Mouse (Mus musculus) hindbrain, postnatal 0 days (tissue): ENCODE results near the gene Ush2a. TPM values are rescaled to one million over a fixed set of nuclear protein-coding genes. Genes with fewer than 3 reads are reported as not detected.

Experiments
- ATAC-seq: fragments of 200-750 bp; cut with Nextera tagmentation; 2 replicates; pipeline ENCODE4 v1.8.0; 2017; ENCODE audit warnings: mild to moderate bottlenecking, moderate TSS enrichment, moderate library complexity
- DNase-seq: peaks from one replicate; pipeline ENCODE4 v3.0.0-alpha.2; 2015; ENCODE audit warnings: low spot score
- H3K27ac ChIP-seq: fragments of 300-500 bp; sonication (generic); 2 replicates; pipeline ENCODE4 v1.5.1; 2014; ENCODE audit warnings: mild to moderate bottlenecking
- H3K27me3 ChIP-seq: fragments of 300-500 bp; sonication (generic); 2 replicates; pipeline ENCODE4 v1.6.1; 2014; ENCODE audit warnings: low read length, mixed read lengths; ENCODE audit not compliant: insufficient read depth
- H3K36me3 ChIP-seq: fragments of 300-500 bp; sonication (generic); 2 replicates; pipeline ENCODE4 v1.6.1; 2014; ENCODE audit warnings: low read length, mixed read lengths; ENCODE audit not compliant: insufficient read depth
- H3K4me1 ChIP-seq: fragments of 300-500 bp; sonication (generic); 2 replicates; pipeline ENCODE4 v1.6.1; 2014; ENCODE audit warnings: antibody characterized with exemption, low read length, mixed read lengths; ENCODE audit not compliant: insufficient read depth
- H3K4me2 ChIP-seq: fragments of 300-500 bp; sonication (generic); 2 replicates; pipeline ENCODE4 v1.6.1; 2014; ENCODE audit warnings: low read depth, mild to moderate bottlenecking, low read length, moderate library complexity, mixed read lengths
- H3K4me3 ChIP-seq: fragments of 300-500 bp; sonication (generic); 2 replicates; pipeline ENCODE4 v1.5.1; 2014; ENCODE audit warnings: low read length
- H3K9ac ChIP-seq: fragments of 300-500 bp; sonication (generic); replicated peaks from 2 replicates; pipeline ENCODE4 v1.6.1; 2014; ENCODE audit warnings: mild to moderate bottlenecking, low read length, moderate library complexity, mixed read lengths
- H3K9me3 ChIP-seq: fragments of 300-500 bp; sonication (generic); 2 replicates; pipeline ENCODE4 v1.6.1; 2016; ENCODE audit warnings: low read length, mixed read lengths
- CTCF ChIP-seq: IDR thresholded peaks from 2 replicates; pipeline ENCODE4 v1.5.1; 2016; ENCODE audit warnings: antibody characterized with exemption, control low read depth, low read depth
- WGBS: fragments of 180-500 bp; shearing (Covaris S2); extraction: QIAGEN DNeasy Blood & Tissue Kit; methylation state at CpG from one replicate; pipeline ENCODE4 v1.1.7; 2014; 5-methylcytosine and 5-hydroxymethylcytosine counted together
- polyA plus RNA-seq: library from polyadenylated mRNA; unstranded; fragments of >200 nt; fragmentation: Nextera tagmentation; extraction: Ambion mirVana; gene quantifications from 2 replicates; pipeline ENCODE4 v1.2.1, GENCODE M21; 2015
- total RNA-seq: library from RNA; depleted of rRNA; stranded (reverse); fragments of >200 nt; gene quantifications from 2 replicates; pipeline ENCODE4 v1.2.3, GENCODE M21; 2014

Gene Ush2a
- total and polyA plus RNA-seq, 2 experiments from 2014 or later = 0.44 to 1.5 TPM

GRCm38 (mm10) chr1:189006267-189006666 lies 744.4 kb downstream of the Ush2a start:
- no peak for DNase-seq
- no peak for TF ChIP-seq CTCF
- Histone ChIP-seq H3K9me3 (no peaks in the 10 kb centered on the region), H3K36me3 (no peaks in the 10 kb centered on the region), H3K4me3 (peak overlapping the region; percentile 97; the same call in 1 of the 2 replicates), H3K27ac (no peak overlapping the region), H3K4me1 (peaks cover 10% of the 10 kb centered on the region), H3K4me2 (peak overlapping the region; percentile 93), H3K27me3 (no peaks in the 10 kb centered on the region), H3K9ac (no peak overlapping the region)
- ATAC-seq = no peak
- 62% methylated on average over 5 of the region's 5 CpGs for WGBS

- TF ChIP-seq CTCF = no peak
- peak overlapping the region; percentile 98 for H3K9ac ChIP-seq
- peaks cover 10% of the 10 kb centered on the region for H3K4me1 ChIP-seq
- H3K4me2 ChIP-seq = peak overlapping the region; percentile 93
- H3K9me3 ChIP-seq = no peaks in the 10 kb centered on the region
- H3K27ac ChIP-seq = peak overlapping the region; percentile 79; the same call in 1 of the 2 replicates
- DNase-seq = no peak
- H3K27me3 ChIP-seq = no peaks in the 10 kb centered on the region
- ATAC-seq = no peak; the same call in none of the 2 replicates
- peak overlapping the region; percentile 97 for H3K4me3 ChIP-seq
- no peaks in the 10 kb centered on the region for H3K36me3 ChIP-seq
- 1% methylated on average over 7 of the region's 7 CpGs for WGBS
Observed at GRCm38 (mm10) chr1:189006826-189007225, 745.0 kb downstream of the Ush2a start.

- peak within 1 kb of the TSS; percentile 98 for H3K9ac ChIP-seq
- H3K27me3 ChIP-seq = no peaks in the 10 kb centered on the region
- WGBS = under 1% methylated on average over 65 of the region's 74 CpGs
- peak; percentile 96 for DNase-seq
- H3K4me2 ChIP-seq = peak within 1 kb of the TSS; percentile 93
- peak within 1 kb of the TSS; percentile 97 for H3K4me3 ChIP-seq
- no peaks in the 10 kb centered on the region for H3K9me3 ChIP-seq
- H3K4me1 ChIP-seq = peaks cover 10% of the 10 kb centered on the region
- ATAC-seq = peak; percentile 92
- no peaks in the 10 kb centered on the region for H3K36me3 ChIP-seq
- no peak for TF ChIP-seq CTCF
- peak within 1 kb of the TSS; percentile 79 for H3K27ac ChIP-seq
Observed at GRCm38 (mm10) chr1:189007239-189007979, 745.6 kb downstream of the Ush2a start, which contains the start of gene Kctd3. Kctd3 (minus strand) TSS chr1:189007841.

- H3K36me3 ChIP-seq = no peaks in the 10 kb centered on the region
- ATAC-seq (peak; percentile 72), DNase-seq (no peak)
- H3K4me1 ChIP-seq = peaks cover 10% of the 10 kb centered on the region
- TF ChIP-seq CTCF = no peak
- peak overlapping the region; percentile 49 for H3K4me2 ChIP-seq
- peak overlapping the region; percentile 79; the same call in 1 of the 2 replicates for H3K27ac ChIP-seq
- WGBS = 45% methylated on average over 7 of the region's 7 CpGs
- no peaks in the 10 kb centered on the region for H3K9me3 ChIP-seq
- H3K27me3 ChIP-seq = no peaks in the 10 kb centered on the region
- peak overlapping the region; percentile 97 for H3K4me3 ChIP-seq
- no peak overlapping the region for H3K9ac ChIP-seq
Observed at GRCm38 (mm10) chr1:189007980-189008324, 746.1 kb downstream of the Ush2a start.

- TF ChIP-seq CTCF = no peak
- 92% methylated on average over 4 of the region's 4 CpGs for WGBS
- Histone ChIP-seq H3K36me3 (no peaks in the 10 kb centered on the region), H3K4me1 (peaks cover 13% of the 10 kb centered on the region), H3K9ac (no peak overlapping the region), H3K27me3 (no peaks in the 10 kb centered on the region), H3K9me3 (no peaks in the 10 kb centered on the region), H3K4me3 (no peak overlapping the region), H3K4me2 (no peak overlapping the region), H3K27ac (no peak overlapping the region)
- DNase-seq (no peak), ATAC-seq (no peak)
Observed at GRCm38 (mm10) chr1:189010671-189011070, 748.8 kb downstream of the Ush2a start.

GRCm38 (mm10) chr1:189012846-189013586 lies 751.2 kb downstream of the Ush2a start:
- WGBS = 9% methylated on average over 16 of the region's 16 CpGs
- H3K4me2 ChIP-seq = peak overlapping the region; percentile 30
- DNase-seq (no peak), ATAC-seq (no peak)
- H3K4me3 ChIP-seq = no peak overlapping the region
- no peaks in the 10 kb centered on the region for H3K27me3 ChIP-seq
- no peaks in the 10 kb centered on the region for H3K36me3 ChIP-seq
- no peaks in the 10 kb centered on the region for H3K9me3 ChIP-seq
- 0 out of 2 replicates have a peak, but pooled peaks cover 3% of the 10 kb centered on the region for H3K4me1 ChIP-seq
- no peak overlapping the region for H3K9ac ChIP-seq
- no peak overlapping the region for H3K27ac ChIP-seq
- TF ChIP-seq CTCF = no peak

GRCm38 (mm10) chr1:189013587-189013921 lies 751.7 kb downstream of the Ush2a start:
- peak overlapping the region; percentile 30 for H3K4me2 ChIP-seq
- no peaks in the 10 kb centered on the region for H3K9me3 ChIP-seq
- no peak overlapping the region for H3K9ac ChIP-seq
- H3K4me3 ChIP-seq = no peak overlapping the region
- DNase-seq (no peak), ATAC-seq (no peak; the same call in 1 of the 2 replicates)
- no peaks in the 10 kb centered on the region for H3K36me3 ChIP-seq
- WGBS = 10% methylated on average over 4 of the region's 4 CpGs
- TF ChIP-seq CTCF = no peak
- no peaks in the 10 kb centered on the region for H3K27me3 ChIP-seq
- 0 out of 2 replicates have a peak, but pooled peaks cover 3% of the 10 kb centered on the region for H3K4me1 ChIP-seq
- no peak overlapping the region for H3K27ac ChIP-seq
